ENCODE assay signal across 31 mouse cellular contexts in genomic region chr11:61667782-61668181, GRCm38 (mm10). TPM values are rescaled to one million over a fixed set of nuclear protein-coding genes. Genes with fewer than 3 reads are reported as not detected.
"Had no signal": no experiment of that assay in that cellular context is flagged by ENCODE, and none has a peak within 500 bp of the region (broad histone marks: within the 10 kb centered on the region; RNA-seq: fewer than 3 reads in every experiment).

No protein-coding gene starts in this region.

- H3K9me3 ChIP-seq: heart, embryonic 10.5 days; hindbrain, embryonic 10.5 days; hindbrain, embryonic 12.5 days; hindbrain, embryonic 15.5 days; kidney, embryonic 15.5 days; liver, embryonic 13.5 days; liver, embryonic 15.5 days had no signal

- H3K4me3 ChIP-seq: gastrocnemius, adult 2 months; heart, embryonic 10.5 days; hindbrain, embryonic 10.5 days; hindbrain, embryonic 12.5 days; hindbrain, embryonic 15.5 days; kidney, embryonic 15.5 days; layer of hippocampus, adult 2 months; left cerebral cortex, adult 2 months; liver, embryonic 13.5 days; liver, embryonic 15.5 days had no signal

- ATAC-seq: forebrain, embryonic 16.5 days; hindbrain, postnatal 0 days had no signal

- DNase-seq: gastrocnemius, adult 2 months; gastrocnemius, postnatal 10 days; gastrocnemius, postnatal 25 days; heart, adult 18-20 months; heart, postnatal 10 days; heart, postnatal 4 days; kidney, adult 2 months; kidney, adult 9 months; kidney, postnatal 25 days; liver; liver, embryonic 13.5 days had no signal

- H3K27me3 ChIP-seq: hindbrain, embryonic 15.5 days; kidney, embryonic 15.5 days; liver, embryonic 15.5 days had no signal

- H3K4me1 ChIP-seq: hindbrain, embryonic 15.5 days; liver, embryonic 15.5 days had no signal

- H3K9ac ChIP-seq: hindbrain, embryonic 15.5 days; kidney, embryonic 15.5 days; liver, embryonic 13.5 days; liver, embryonic 15.5 days had no signal

- H3K27ac ChIP-seq: gastrocnemius, adult 2 months; heart, embryonic 10.5 days; hindbrain, embryonic 10.5 days; hindbrain, embryonic 12.5 days; hindbrain, embryonic 15.5 days; hindbrain, postnatal 0 days; kidney, embryonic 15.5 days; kidney, postnatal 0 days; layer of hippocampus, adult 2 months; left cerebral cortex, adult 2 months; liver, embryonic 13.5 days; liver, embryonic 15.5 days had no signal

- H3K4me2 ChIP-seq: hindbrain, embryonic 12.5 days; hindbrain, embryonic 15.5 days; kidney, embryonic 15.5 days; liver, embryonic 11.5 days; liver, embryonic 13.5 days; liver, embryonic 15.5 days had no signal

- H3K36me3 ChIP-seq: heart, embryonic 10.5 days; hindbrain, embryonic 10.5 days; hindbrain, embryonic 12.5 days; hindbrain, embryonic 15.5 days; kidney, embryonic 15.5 days; liver, embryonic 13.5 days; liver, embryonic 15.5 days had no signal

RNA-seq across cellular contexts. Expression of gene Fam83g, which starts 16.1 kb away (rescaled TPM):
- total RNA-seq: granulocyte monocyte progenitor cell, adult 5-6 weeks; layer of hippocampus, adult 2 months; layer of hippocampus, postnatal 10 days; layer of hippocampus, postnatal 25 days had no signal

RNA-seq across cellular contexts. Expression of gene Slc5a10, which starts 52.8 kb away (rescaled TPM):
- total RNA-seq: gastrocnemius, adult 2 months; gastrocnemius, postnatal 10 days; gastrocnemius, postnatal 25 days; gastrocnemius, postnatal 4 days; granulocyte monocyte progenitor cell, adult 5-6 weeks; heart, adult 18-20 months; heart, adult 8-10 months; heart, postnatal 10 days; heart, postnatal 25 days; heart, postnatal 4 days; left cerebral cortex, adult 2 months had no signal
- polyA plus RNA-seq: forebrain, embryonic 16.5 days; heart, embryonic 10.5 days; heart, embryonic 14.5 days; hindbrain, embryonic 10.5 days; hindbrain, embryonic 12.5 days; hindbrain, embryonic 15.5 days; intestine, embryonic 14.5 days; liver, embryonic 11.5 days; liver, embryonic 13.5 days; liver, embryonic 15.5 days had no signal
